Mouse (Mus musculus) heart, postnatal 36 days (tissue): ENCODE measurements around the gene Zdhhc14. TPM values are rescaled to one million over a fixed set of nuclear protein-coding genes. Genes with fewer than 3 reads are reported as not detected.

Experiments used
- DNase-seq, 2 experiments: peaks; one replicate each; pipeline ENCODE4 v3.0.0; 2021 to 2022
- intact Hi-C: fragments of 180-260 bp; cut with DNase I; formaldehyde crosslinking; loops from one replicate; pipeline ENCODE4 v1.15.1; 2025
- total RNA-seq, 2 experiments: library from RNA; stranded (reverse); gene quantifications; 2 replicates each; pipeline ENCODE4 v1.2.3; 2021

The Zdhhc14 gene
- total RNA-seq, 2 experiments from 2014 or later, result 4.6 to 4.7 TPM

GRCm38 (mm10) chr17:5798221-5798801, 306.0 kb downstream of the Zdhhc14 start:
- intact Hi-C loops, result loop anchor here (5.0 kb wide), 2 partner anchors 179 to 219 kb away; no protein-coding TSS in a partner anchor
- no peak for DNase-seq

- DNase-seq, result no peak
- intact Hi-C loops, result loop anchor here (5.0 kb wide), 2 partner anchors 178 to 218 kb away; no protein-coding TSS in a partner anchor
Measured at GRCm38 (mm10) chr17:5798900-5799299, 306.5 kb downstream of the Zdhhc14 start.

GRCm38 (mm10) chr17:5799396-5800021, 307.2 kb downstream of the Zdhhc14 start:
- intact Hi-C loops, result loop anchor here (5.0 kb wide), 2 partner anchors 178 to 218 kb away; no protein-coding TSS in a partner anchor
- DNase-seq, result no peak

GRCm38 (mm10) chr17:5800254-5800653, 307.9 kb downstream of the Zdhhc14 start:
- intact Hi-C loops, result no loop called here
- no peak for DNase-seq

- DNase-seq, result no peak
- intact Hi-C loops, result no loop called here
Measured at GRCm38 (mm10) chr17:5800824-5801560, 308.6 kb downstream of the Zdhhc14 start.

- no peak for DNase-seq
Measured at GRCm38 (mm10) chr17:5801761-5802655, 309.7 kb downstream of the Zdhhc14 start.

GRCm38 (mm10) chr17:5802656-5802955, 310.2 kb downstream of the Zdhhc14 start:
- intact Hi-C loops, result no loop called here

More at GRCm38 (mm10) chr17:5801761-5802655, 309.7 kb downstream of the Zdhhc14 start:
- intact Hi-C loops, result no loop called here

More at GRCm38 (mm10) chr17:5802656-5802955, 310.2 kb downstream of the Zdhhc14 start:
- DNase-seq, result no peak

Other genes with a start within 250 kb of the Zdhhc14 start
- gene Ldhal6b, start 73.8 kb upstream of the Zdhhc14 start, total RNA-seq, result under 1 TPM; 0.28 to 0.60 TPM
- gene Tmem242, start 52.3 kb upstream of the Zdhhc14 start, total RNA-seq, result 100 to 1,000 TPM; 154 TPM